Mouse (Mus musculus) CD4-positive, CD25-positive, alpha-beta regulatory T cell, adult 4 months (primary cell): ENCODE data around the gene Gucy2d. TPM values are rescaled to one million over a fixed set of nuclear protein-coding genes. Genes with fewer than 3 reads are reported as not detected.

Source experiments
- ATAC-seq: one replicate; pipeline ENCODE4 v1.8.0; 2017
- polyA plus RNA-seq, 2 experiments: library from polyadenylated mRNA; unstranded; fragments of 100-300 nt; shearing (Covaris generic); gene quantifications; one replicate each; pipeline ENCODE4 v1.2.1; 2017

The Gucy2d gene
- not detected for polyA plus RNA-seq

- no peak for ATAC-seq
Observed at GRCm38 (mm10) chr7:98439956-98440466, at the start of gene Gucy2d. Gucy2d (plus strand) TSS chr7:98440416.

- ATAC-seq = no peak
Observed at GRCm38 (mm10) chr7:98390486-98390885, 49.7 kb upstream of the Gucy2d start.

DNA sequence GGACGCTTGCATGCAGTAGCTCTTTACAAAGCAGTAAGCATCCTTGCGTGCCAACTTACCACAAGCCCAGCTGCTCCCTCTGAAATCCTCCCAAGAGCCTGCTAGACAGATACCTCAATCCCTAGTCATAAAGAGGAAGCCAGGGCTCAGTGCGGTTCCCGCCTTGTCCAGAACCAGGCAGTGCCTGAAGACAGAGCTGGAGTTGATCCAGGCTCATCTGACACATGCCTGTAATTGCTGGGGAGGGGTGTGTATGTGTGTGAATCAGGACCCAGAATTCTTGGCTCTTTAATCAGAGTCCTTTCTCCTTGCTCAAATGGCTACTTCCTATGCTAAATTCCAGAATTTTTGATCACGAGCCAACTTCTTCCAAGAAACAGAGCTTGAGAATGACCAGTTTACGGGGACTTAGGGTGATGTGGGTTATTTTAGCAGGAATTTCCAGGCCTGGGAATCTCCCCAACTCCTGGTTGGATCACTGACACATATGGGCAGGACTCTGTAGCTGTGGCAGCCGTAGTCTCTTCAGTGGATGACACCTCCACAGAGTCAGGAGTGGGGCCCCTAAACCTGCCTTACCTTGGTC, 48.8 kb upstream of the Gucy2d start:
- ATAC-seq = no peak

GRCm38 (mm10) chr7:98392466-98393201, 47.6 kb upstream of the Gucy2d start:
- no peak for ATAC-seq

DNA sequence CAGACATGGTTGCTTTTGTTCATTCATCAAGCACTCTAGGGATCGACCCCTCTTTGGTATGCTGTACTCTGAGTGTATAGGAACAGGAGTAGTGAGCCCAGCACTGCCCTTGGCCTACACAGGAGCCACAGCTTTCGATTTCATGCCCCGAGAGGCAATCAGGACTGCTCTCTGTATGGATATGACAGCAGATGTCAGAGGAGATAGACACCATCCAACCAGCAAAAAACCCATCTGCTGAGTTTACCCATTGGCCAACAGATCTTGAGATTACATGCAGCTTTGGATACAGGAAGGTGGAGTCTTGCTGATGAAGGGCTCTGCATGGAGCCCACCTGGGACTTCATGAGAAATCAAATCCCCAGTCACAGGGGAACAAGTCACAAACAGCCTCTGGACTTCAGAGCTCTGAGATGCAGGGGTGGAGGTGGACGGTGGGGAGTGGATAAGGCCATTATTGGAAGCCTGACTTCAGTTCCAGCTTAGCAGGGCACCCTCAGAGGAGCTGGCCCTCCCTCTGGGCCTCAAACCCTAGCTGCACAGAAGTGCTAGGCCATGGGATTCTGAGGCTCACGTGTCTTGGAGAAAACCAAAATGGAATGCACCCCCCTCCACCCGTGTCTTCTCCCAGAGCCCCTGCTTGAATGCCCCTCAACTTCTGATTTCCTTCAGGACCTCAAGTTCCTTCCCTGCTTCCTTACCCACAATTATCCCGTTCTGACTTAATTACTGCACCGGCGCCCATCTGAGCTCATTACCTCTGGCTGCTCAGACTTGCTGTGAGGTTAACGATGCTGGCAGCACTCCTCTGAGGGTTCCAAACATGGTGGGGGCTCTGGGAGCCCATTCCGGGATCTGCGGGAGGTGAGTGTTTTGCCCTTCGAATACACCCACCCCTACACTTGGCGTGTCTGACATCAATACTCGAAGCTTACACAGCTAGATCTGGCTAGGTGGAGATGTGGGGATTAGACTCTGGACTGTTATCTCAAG, 37.3 kb upstream of the Gucy2d start:
- ATAC-seq = no peak

DNA sequence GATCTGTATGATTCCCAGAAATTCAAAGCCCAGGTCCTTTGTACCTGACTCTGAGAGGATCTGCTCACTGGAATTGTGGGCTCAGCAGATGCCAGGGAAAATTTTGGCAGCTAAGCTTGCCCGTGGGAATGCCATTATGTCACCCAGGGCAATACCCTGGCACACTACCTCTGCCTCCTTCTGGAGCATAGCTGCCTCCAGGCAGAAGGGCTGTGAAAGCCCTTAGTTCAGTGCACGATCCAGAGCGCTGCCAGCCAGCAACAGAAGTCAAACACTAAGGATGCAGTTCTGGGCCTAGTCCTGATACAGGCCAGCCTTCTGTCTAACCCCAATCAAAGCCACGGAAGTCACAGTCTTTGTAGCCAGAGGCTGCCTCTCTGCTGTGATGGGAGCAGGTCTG, 36.2 kb upstream of the Gucy2d start:
- no peak for ATAC-seq

DNA sequence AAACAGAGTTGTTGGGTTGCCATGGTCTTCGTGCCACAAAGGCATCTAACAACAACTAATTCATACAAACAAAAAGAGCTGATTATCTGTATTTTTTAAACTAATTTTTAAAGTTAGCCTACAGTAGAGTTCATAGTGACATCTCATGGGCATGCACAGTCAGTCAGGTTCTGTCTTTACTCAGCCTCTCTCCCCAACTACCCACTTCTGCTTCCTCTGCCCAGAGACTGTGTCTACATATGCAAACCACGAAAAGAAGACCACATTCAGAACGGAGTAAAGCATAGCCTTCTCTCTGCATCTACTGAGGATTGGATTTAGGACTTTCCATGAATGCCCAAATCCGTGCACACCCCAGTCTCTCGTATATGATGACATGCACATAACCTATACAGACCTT, 32.6 kb upstream of the Gucy2d start:
- no peak for ATAC-seq

DNA sequence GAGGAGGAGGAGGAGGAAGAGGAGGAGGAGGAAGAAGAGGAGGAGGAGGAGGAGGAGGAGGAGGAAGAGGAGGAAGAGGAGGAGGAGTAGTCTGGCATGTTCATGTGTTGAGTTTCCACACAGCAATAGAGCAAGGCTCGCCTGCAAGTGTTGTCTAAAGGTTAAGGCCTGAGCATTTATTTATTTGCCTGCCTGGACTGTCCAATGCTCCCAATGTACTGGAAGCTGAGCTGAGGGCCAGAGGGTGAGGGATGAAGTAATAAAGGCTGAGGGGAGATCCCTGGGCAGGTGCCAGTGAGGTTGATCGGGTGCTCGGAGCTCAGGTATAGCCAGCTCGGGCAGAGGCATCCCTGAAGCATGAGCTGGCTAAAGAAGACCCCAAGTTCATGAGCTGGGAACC, 27.1 kb upstream of the Gucy2d start:
- no peak for ATAC-seq

GRCm38 (mm10) chr7:98415550-98415949, 24.7 kb upstream of the Gucy2d start:
- ATAC-seq = no peak

GRCm38 (mm10) chr7:98416020-98416419, 24.2 kb upstream of the Gucy2d start:
- no peak for ATAC-seq

DNA sequence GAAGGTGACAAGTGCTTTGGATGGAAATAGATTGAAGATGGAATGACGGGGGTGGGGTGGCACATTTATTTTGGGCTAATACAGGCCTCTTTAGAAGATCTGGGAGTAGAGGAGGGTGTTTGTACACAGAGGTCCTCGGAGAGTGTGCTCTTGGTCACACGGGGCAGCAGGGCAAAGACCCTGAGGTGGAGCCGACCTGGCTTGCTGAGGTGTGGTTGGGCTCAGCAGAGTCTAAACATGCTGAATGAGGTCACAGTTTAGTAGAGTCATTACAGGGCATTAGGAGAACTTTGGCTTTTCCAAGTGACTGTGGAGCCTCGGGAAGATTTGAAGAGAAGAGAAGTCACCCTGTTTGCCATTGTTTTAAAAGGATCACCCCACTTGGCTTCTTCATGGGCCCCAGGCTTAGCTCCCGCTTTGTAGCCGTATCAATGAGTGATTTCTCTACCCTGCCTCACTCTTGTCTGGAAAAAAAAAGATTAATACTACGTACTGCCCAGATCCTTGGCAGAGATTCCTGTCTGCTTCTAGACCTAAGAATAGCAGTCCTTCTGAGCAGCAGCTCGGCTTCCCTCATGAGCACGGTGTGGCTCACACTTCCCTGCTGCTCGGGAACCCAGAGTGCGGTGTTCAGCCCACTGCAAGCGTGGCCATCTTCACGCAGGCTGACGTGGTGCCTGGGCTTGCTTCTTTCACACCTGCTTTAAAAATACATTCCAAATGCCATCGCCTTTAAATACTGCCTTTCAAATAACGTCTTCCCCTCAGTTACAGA, 22.0 kb upstream of the Gucy2d start:
- ATAC-seq = no peak

GRCm38 (mm10) chr7:98419366-98419765, 20.9 kb upstream of the Gucy2d start:
- ATAC-seq = no peak

- ATAC-seq = no peak
Observed at GRCm38 (mm10) chr7:98423546-98423945, 16.7 kb upstream of the Gucy2d start.

DNA sequence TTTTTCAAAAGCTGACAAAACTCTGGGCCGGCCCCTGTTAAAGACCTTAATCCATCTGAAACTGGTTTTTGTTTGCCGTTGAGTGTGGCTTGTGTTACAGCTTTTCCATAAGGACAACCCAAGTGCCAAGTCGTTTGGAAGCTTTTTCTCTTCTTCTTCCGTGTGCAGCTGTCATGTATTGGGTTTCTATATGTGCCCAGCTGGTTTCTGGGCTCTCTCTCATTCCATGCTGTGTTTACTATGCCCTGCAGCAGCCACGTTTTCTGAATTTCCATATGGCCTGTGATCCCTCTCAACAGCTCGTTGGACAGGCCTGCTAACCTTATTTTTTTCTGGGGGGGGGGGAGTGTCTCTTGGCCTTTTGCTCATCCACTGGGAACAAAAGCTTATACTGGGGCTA, 15.8 kb upstream of the Gucy2d start:
- ATAC-seq = no peak

DNA sequence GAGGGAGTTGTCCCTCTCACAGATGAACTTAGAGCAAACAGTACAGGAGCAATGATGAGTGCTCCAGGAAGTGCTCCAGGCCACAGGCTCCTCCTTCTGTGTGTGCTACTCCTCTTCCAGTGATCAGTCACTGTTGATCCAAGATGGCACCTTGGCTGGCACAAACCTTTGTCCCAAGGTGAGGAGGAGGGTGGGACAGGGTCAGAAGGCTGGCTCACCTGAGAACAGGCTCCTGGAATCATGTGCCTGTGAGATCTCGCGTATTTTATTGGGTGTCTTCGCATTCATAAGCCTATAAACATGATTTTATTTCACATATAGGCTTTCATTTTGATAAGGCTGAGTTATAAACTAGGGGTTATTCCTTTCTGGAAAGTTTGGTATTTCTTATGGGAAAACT, 14.7 kb upstream of the Gucy2d start:
- no peak for ATAC-seq

DNA sequence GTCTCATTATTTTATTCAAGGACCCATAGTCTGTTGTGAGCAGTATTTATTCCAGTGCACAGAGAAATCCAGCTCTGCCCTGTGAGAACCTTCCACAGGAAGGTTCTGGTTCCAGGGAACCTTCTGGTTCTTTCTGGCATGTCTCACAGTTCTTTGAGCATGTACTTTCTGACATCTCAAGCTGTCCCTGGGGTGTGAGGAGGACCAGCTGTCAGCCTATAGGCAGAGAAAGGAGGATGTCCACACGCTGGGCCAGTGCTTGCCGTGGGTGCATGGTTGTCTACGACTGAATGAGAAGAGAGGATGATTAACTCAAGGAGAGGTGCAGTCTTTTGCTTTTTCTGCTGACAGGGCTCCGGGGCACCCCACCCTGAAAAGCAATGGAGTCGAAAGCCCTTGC, 13.6 kb upstream of the Gucy2d start:
- no peak for ATAC-seq

DNA sequence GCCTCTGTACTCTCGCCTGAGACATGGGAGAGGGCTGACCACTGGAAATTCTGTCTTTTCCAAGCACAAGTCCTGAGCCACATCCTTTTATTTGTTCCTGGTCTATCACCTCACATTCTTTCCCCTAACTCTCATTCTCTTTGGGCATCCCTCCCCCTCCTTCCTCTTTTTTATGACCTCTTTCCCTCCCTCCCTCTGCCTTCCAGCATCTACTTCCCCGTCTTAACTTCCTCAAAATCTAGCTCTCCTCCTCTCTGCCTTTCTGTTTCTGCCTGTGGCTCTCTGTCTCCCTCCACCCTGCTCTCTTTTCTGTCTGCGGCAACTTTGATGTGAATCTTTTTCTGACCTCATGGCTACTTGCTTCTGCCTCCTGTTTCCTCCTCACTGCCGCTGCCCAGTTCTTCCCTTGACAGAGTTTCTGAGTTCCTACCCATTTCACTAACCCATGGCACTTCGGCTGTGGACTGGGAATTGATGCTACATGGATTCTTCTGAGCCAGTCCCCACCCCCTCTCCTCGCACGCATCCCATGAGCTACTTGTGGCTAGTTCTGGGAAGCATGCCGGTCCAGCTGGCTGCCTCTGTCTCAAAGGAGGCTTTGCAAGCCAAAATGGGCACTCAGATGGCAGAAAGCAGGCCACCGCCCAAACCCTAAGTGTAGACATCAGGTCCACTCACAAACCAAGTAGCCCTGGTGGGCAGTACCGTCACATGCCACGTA, 12.9 kb upstream of the Gucy2d start:
- no peak for ATAC-seq

DNA sequence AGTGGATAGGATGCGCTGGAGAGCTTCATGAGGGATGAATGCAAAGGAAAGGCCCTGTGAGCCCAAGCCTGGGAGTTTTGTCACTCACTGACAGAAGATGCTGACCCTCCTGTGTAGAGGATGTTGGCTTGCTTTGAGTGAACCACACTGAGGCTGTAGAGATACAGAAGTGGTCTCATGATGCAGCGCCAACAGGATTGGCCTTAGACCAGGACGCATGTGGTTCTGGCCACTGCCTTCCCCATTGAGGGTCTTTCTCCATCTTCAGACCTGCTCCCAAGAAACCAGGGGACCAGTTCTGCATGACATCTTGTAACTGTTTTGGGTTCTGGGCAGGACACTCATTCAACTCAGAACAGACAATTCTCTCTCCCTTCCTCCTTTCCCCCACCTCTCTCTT, 10.6 kb upstream of the Gucy2d start:
- no peak for ATAC-seq

DNA sequence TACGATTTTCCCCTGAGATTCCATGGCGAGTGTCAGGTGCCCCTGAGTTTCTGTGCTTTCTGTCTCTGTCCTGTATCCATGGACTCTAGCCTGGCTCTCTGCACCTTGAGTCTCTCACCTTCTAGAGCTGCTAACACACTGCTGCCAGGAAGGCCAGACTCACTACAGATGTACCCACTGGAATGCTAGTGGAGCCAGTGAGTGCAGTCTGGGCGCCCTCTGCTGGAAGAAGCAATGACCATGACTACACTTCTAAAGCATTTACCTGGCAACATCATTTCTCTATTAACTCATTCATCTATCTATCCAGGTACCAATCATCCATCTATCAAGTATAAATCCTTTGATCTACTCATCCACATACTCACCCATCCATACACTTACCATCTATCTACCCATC, 9.4 kb upstream of the Gucy2d start:
- ATAC-seq = no peak

- ATAC-seq = no peak
Observed at GRCm38 (mm10) chr7:98437629-98438028, 2.6 kb upstream of the Gucy2d start.

DNA sequence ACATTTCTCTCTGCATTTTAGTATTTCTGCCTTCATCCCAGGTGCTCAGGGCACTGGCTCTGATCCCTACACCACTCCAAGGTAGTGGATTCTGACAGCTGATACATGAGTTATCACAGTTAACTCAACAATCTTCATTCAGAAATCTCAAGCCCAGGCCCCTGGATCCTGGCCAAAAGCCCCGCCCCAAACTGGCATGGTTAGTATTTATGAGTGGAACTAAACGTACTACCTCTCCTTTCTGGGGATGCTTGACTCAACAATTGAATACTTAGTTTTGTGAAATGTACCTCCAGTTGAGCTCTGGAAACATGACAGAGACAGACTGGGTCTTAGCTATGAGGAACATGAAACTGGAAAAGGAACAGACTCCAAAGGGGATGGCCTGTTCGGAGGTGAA, 6.7 kb downstream of the Gucy2d start:
- no peak for ATAC-seq
